Mouse (Mus musculus): Measurements from ENCODE around the gene 1700017B05Rik.
A peak's percentile ranks its signal among the peaks of the same experiment; 100 is the strongest.

GRCm38 (mm10) chr9:57209316-57209715 lies 53.1 kb downstream of the 1700017B05Rik start:
- TF ChIP-seq POLR2A (IDR thresholded peaks at IDR 0.05; ENCODE audit: borderline replicate concordance, extremely low read depth, insufficient read depth, insufficient read length, poor library complexity, severe bottlenecking) (no peak), CTCF (IDR thresholded peaks at IDR 0.05; ENCODE audit: borderline replicate concordance, extremely low read depth, insufficient read depth, insufficient read length) (peak; percentile 56; the same call in 1 of the 2 replicates)

Data from brain, embryonic 14.5 days (tissue).